Mouse (Mus musculus) kidney, adult 2 months (tissue): ENCODE results near the gene Ccser1. TPM values are rescaled to one million over a fixed set of nuclear protein-coding genes. Genes with fewer than 3 reads are reported as not detected.
A peak's percentile ranks its signal among the peaks of the same experiment; 100 is the strongest.

ENCODE experiments used
- DNase-seq: peaks from one replicate; pipeline ENCODE4 v3.0.0; 2021
- H3K27ac ChIP-seq: fragments of 200-500 bp; 2 replicates; pipeline ENCODE4 v1.5.1; 2012; ENCODE audit warnings: low read depth, low read length, control low read depth, inconsistent platforms; ENCODE audit not compliant: insufficient read depth
- H3K27me3 ChIP-seq: fragments of 200-500 bp; replicated peaks from 2 replicates; pipeline ENCODE4 v1.6.1; 2012; ENCODE audit warnings: mild to moderate bottlenecking, moderate library complexity, low read length, inconsistent platforms; ENCODE audit not compliant: control insufficient read depth, insufficient read depth
- H3K36me3 ChIP-seq: fragments of 200-500 bp; 2 replicates; pipeline ENCODE4 v1.6.1; 2012; ENCODE audit warnings: mild to moderate bottlenecking, moderate library complexity, low read length, inconsistent platforms; ENCODE audit not compliant: control insufficient read depth, insufficient read depth
- H3K4me1 ChIP-seq: fragments of 200-500 bp; 2 replicates; pipeline ENCODE4 v1.6.1; 2011; ENCODE audit warnings: low read length; ENCODE audit not compliant: control insufficient read depth, insufficient read depth
- H3K4me3 ChIP-seq: fragments of 200-500 bp; 2 replicates; pipeline ENCODE4 v1.5.1; 2011; ENCODE audit warnings: mild to moderate bottlenecking, low read depth, low read length, control low read depth; ENCODE audit not compliant: insufficient read depth
- CTCF ChIP-seq: fragments of 200-500 bp; conservative IDR thresholded peaks from 2 replicates; pipeline ENCODE4 v1.5.1; 2011; ENCODE audit warnings: low read depth, mild to moderate bottlenecking, control low read depth, low read length, moderate library complexity, mixed read lengths; ENCODE audit not compliant: insufficient read depth, insufficient read length
- POLR2A ChIP-seq: fragments of 200-500 bp; IDR thresholded peaks from one replicate; pipeline ENCODE4 v1.6.1; 2011; ENCODE audit warnings: low read depth, low read length, control low read depth
- WGBS: fragments of 180-500 bp; shearing (Covaris S2); methylation state at CpG from one replicate; pipeline ENCODE4 v1.1.7; 2018; 5-methylcytosine and 5-hydroxymethylcytosine counted together
- polyA plus RNA-seq: library from polyadenylated mRNA; depleted of rRNA; stranded (reverse); fragments of >200 nt; gene quantifications from 2 replicates; pipeline ENCODE4 v1.2.3, GENCODE M21; 2012

The Ccser1 gene
- polyA plus RNA-seq, 1 experiment: 5.1 TPM

GRCm38 (mm10) chr6:61912896-61913295, 732.8 kb downstream of the Ccser1 start:
- Histone ChIP-seq H3K36me3 (no peaks in the 10 kb centered on the region), H3K27ac (no peak overlapping the region), H3K4me1 (no peaks in the 10 kb centered on the region), H3K27me3 (no peaks in the 10 kb centered on the region), H3K4me3 (no peak overlapping the region)
- TF ChIP-seq CTCF: no peak
- TF ChIP-seq POLR2A: no peak
- 92% methylated on average over 3 of the region's 3 CpGs for WGBS
- no peak for DNase-seq

GRCm38 (mm10) chr6:61931622-61932021, 751.5 kb downstream of the Ccser1 start:
- 81% methylated on average over 1 of the region's 1 CpGs for WGBS
- TF ChIP-seq POLR2A (no peak), CTCF (no peak)

GRCm38 (mm10) chr6:61936656-61937055, 756.5 kb downstream of the Ccser1 start:
- Histone ChIP-seq H3K27me3 (no peaks in the 10 kb centered on the region), H3K4me3 (no peak overlapping the region), H3K4me1 (no peaks in the 10 kb centered on the region), H3K27ac (no peak overlapping the region), H3K36me3 (no peaks in the 10 kb centered on the region)
- WGBS: 95% methylated on average over 1 of the region's 1 CpGs
- TF ChIP-seq CTCF (no peak), POLR2A (no peak)
- no peak for DNase-seq

More at GRCm38 (mm10) chr6:61931622-61932021, 751.5 kb downstream of the Ccser1 start:
- DNase-seq: no peak
- Histone ChIP-seq H3K27ac (no peak overlapping the region), H3K36me3 (no peaks in the 10 kb centered on the region), H3K4me3 (no peak overlapping the region), H3K4me1 (no peaks in the 10 kb centered on the region), H3K27me3 (no peaks in the 10 kb centered on the region)

DNA sequence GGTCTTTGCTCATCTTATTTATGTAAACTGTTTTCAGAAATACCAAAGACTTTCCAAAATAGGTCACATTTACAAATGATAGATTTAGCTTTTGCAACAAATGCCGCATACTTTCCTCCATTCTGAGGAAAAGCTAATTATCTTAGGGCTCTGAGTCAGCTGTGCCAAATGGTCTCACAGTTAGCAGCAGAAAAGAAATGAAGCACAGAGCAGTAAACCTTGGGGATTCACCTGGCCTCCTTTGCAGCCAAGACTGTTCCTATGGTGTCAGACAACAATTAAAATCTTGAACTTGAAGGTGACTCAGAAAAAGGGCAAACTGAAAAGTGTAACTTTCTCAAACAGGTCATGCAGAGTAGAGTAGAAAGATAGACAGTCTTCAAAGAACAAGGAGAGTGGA, 759.1 kb downstream of the Ccser1 start:
- 91% methylated on average over 1 of the region's 1 CpGs for WGBS
- no peaks in the 10 kb centered on the region for H3K36me3 ChIP-seq
- TF ChIP-seq CTCF (no peak), POLR2A (no peak)
- DNase-seq: no peak
- no peak overlapping the region for H3K4me3 ChIP-seq
- no peaks in the 10 kb centered on the region for H3K27me3 ChIP-seq
- H3K27ac ChIP-seq: no peak overlapping the region
- H3K4me1 ChIP-seq: no peaks in the 10 kb centered on the region

- 38% methylated on average over 2 of the region's 2 CpGs for WGBS
- DNase-seq: peak; percentile 76
These were observed 773.6 kb downstream of the Ccser1 start for GRCm38 (mm10) chr6:61953703-61954102.

DNA sequence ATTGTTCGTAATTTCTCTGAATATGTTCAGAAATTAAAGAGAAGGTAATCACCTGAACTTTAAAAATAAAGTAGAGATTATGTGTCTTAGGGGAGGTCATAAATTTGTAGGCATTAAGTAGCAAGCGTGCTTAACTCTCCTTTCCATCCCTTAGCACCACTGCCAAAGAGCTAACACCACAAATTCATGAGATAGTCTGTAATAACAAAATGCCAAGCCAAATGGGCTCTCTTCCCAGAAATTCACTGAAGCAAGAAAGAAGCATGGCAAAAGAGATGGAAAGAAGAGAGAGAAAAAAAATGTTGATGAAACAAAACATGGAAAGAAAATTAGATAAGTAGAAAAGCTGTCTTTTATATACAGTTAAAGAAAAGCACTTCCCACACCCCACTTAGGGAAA, 796.8 kb downstream of the Ccser1 start:
- no peaks in the 10 kb centered on the region for H3K27me3 ChIP-seq
- TF ChIP-seq POLR2A (no peak), CTCF (no peak)
- peak; percentile 61 for DNase-seq
- no peaks in the 10 kb centered on the region for H3K4me1 ChIP-seq
- WGBS: 54% methylated on average over 2 of the region's 2 CpGs
- no peaks in the 10 kb centered on the region for H3K36me3 ChIP-seq
- H3K4me3 ChIP-seq: no peak overlapping the region
- H3K27ac ChIP-seq: no peak overlapping the region

More at GRCm38 (mm10) chr6:61953703-61954102, 773.6 kb downstream of the Ccser1 start:
- no peaks in the 10 kb centered on the region for H3K36me3 ChIP-seq
- no peak overlapping the region for H3K27ac ChIP-seq
- H3K27me3 ChIP-seq: no peaks in the 10 kb centered on the region
- TF ChIP-seq CTCF (no peak), POLR2A (no peak)
- H3K4me3 ChIP-seq: no peak overlapping the region
- H3K4me1 ChIP-seq: 0 out of 2 replicates have a peak, but pooled peaks cover 3% of the 10 kb centered on the region

GRCm38 (mm10) chr6:61978379-61978778, 798.3 kb downstream of the Ccser1 start:
- Histone ChIP-seq H3K27ac (no peak overlapping the region), H3K4me3 (no peak overlapping the region), H3K36me3 (no peaks in the 10 kb centered on the region), H3K4me1 (no peaks in the 10 kb centered on the region), H3K27me3 (no peaks in the 10 kb centered on the region)
- TF ChIP-seq CTCF (no peak), POLR2A (no peak)
- DNase-seq: no peak
- WGBS: 27% methylated on average over 2 of the region's 2 CpGs

DNA sequence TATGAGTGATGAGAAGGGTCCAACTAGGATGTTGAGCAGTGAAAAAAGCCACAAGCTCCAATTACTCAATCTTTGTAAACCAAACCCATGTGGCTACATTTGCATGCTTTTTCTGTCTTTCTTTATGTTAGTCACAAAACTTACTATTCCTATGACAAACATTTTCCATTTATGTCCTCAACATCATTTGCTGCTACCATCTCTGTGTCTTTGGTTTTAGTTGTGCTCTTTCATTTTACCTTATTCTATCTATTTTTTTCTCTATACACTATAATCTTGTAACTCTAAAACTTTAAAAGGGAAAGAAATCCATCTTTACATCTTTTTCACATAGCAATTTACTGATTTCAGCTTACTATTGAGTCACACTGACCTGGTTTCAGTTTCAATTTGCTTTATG, 834.2 kb downstream of the Ccser1 start:
- DNase-seq: no peak
- H3K36me3 ChIP-seq: no peaks in the 10 kb centered on the region
- TF ChIP-seq CTCF (no peak), POLR2A (no peak)
- no peaks in the 10 kb centered on the region for H3K27me3 ChIP-seq
- no peak overlapping the region for H3K27ac ChIP-seq
- no peaks in the 10 kb centered on the region for H3K4me1 ChIP-seq
- H3K4me3 ChIP-seq: no peak overlapping the region
